ENCODE assay signal across 23 mouse cellular contexts in genomic region chr6:45290154-45290553, GRCm38 (mm10).
A peak's percentile ranks its signal among the peaks of the same experiment; 100 is the strongest.
DNase-seq lines count a peak whose midpoint lies in the region; ATAC-seq and TF ChIP-seq lines count a peak whose summit lies in the region.
"Had no signal": no experiment of that assay in that cellular context is flagged by ENCODE, and none has a peak within 500 bp of the region (broad histone marks: within the 10 kb centered on the region; RNA-seq: fewer than 3 reads in every experiment).

No protein-coding gene starts in this region.

- peak; percentile 15 for DNase-seq in forebrain, postnatal 0 days
- peak; percentile 0 for DNase-seq in lung, postnatal 25 days (ENCODE audit: low spot score)
- DNase-seq in lung, adult 2 months, result no peak
- DNase-seq in gastrocnemius, adult 2 months, result peak; percentile 47
- peak; percentile 43 for DNase-seq in skeletal muscle tissue, adult 2 months (ENCODE audit: low read depth, low spot score)
- DNase-seq: adrenal gland, postnatal 14 days; cerebellum, adult 11-12 months; cerebellum, postnatal 36 days; heart, adult 18-20 months; heart, postnatal 36 days; layer of hippocampus, postnatal 36 days; liver; thymus, postnatal 25 days had no signal

- no peaks in the 10 kb centered on the region for H3K36me3 ChIP-seq in forebrain, postnatal 0 days (ENCODE audit: insufficient read depth)
- no peaks in the 10 kb centered on the region for H3K36me3 ChIP-seq in forebrain, embryonic 12.5 days (replicated peaks)
- no peaks in the 10 kb centered on the region for H3K36me3 ChIP-seq in kidney, embryonic 16.5 days (ENCODE audit: insufficient read depth, low read length)
- H3K36me3 ChIP-seq: heart, embryonic 13.5 days; midbrain, embryonic 15.5 days; neural tube, embryonic 15.5 days had no signal

- no peak for TF ChIP-seq POLR2A in lung, adult 2 months (IDR thresholded peaks at IDR 0.05; ENCODE audit: borderline replicate concordance, extremely low read depth, low read depth, low read length)

- H3K27me3 ChIP-seq in forebrain, postnatal 0 days (ENCODE audit: insufficient read depth, low read length), result no peaks in the 10 kb centered on the region
- H3K27me3 ChIP-seq in forebrain, embryonic 12.5 days, result no peaks in the 10 kb centered on the region
- no peaks in the 10 kb centered on the region for H3K27me3 ChIP-seq in kidney, embryonic 16.5 days (ENCODE audit: insufficient read depth, low read length)
- H3K27me3 ChIP-seq: CH12.LX; forebrain, embryonic 13.5 days; heart, embryonic 13.5 days; midbrain, embryonic 15.5 days; neural tube, embryonic 15.5 days had no signal

- no peak overlapping the region for H3K4me3 ChIP-seq in forebrain, postnatal 0 days (ENCODE audit: low read depth, low read length)
- H3K4me3 ChIP-seq in forebrain, embryonic 12.5 days (replicated peaks), result no peak overlapping the region
- H3K4me3 ChIP-seq in lung, adult 2 months (replicated peaks; ENCODE audit: extremely low read depth, low read depth, low read length), result no peak overlapping the region
- H3K4me3 ChIP-seq in gastrocnemius, adult 2 months, result no peak overlapping the region
- H3K4me3 ChIP-seq in kidney, embryonic 16.5 days (ENCODE audit: low read length), result no peak overlapping the region
- H3K4me3 ChIP-seq: forebrain, embryonic 13.5 days; heart, embryonic 13.5 days; midbrain, embryonic 15.5 days; neural tube, embryonic 15.5 days had no signal

- ATAC-seq in forebrain, postnatal 0 days, result no peak
- no peak for ATAC-seq in forebrain, embryonic 12.5 days (ENCODE audit: low FRiP score)
- ATAC-seq in kidney, embryonic 16.5 days (ENCODE audit: low FRiP score, low TSS enrichment), result no peak
- ATAC-seq: forebrain, embryonic 13.5 days; hindbrain, embryonic 16.5 days; intestine, postnatal 0 days; midbrain, embryonic 15.5 days had no signal

- no peak overlapping the region for H3K27ac ChIP-seq in forebrain, postnatal 0 days (ENCODE audit: low read depth, low read length)
- no peak overlapping the region for H3K27ac ChIP-seq in forebrain, embryonic 12.5 days
- no peak overlapping the region for H3K27ac ChIP-seq in gastrocnemius, adult 2 months
- H3K27ac ChIP-seq in kidney, embryonic 16.5 days (ENCODE audit: low read length), result no peak overlapping the region
- H3K27ac ChIP-seq: forebrain, embryonic 13.5 days; heart, embryonic 13.5 days; kidney, postnatal 0 days; midbrain, embryonic 15.5 days; neural tube, embryonic 15.5 days had no signal

- H3K4me1 ChIP-seq in forebrain, postnatal 0 days (ENCODE audit: insufficient read depth), result no peaks in the 10 kb centered on the region
- H3K4me1 ChIP-seq in forebrain, embryonic 12.5 days, result no peaks in the 10 kb centered on the region
- no peaks in the 10 kb centered on the region for H3K4me1 ChIP-seq in lung, adult 2 months (ENCODE audit: control insufficient read depth, insufficient read depth, low read length)
- H3K4me1 ChIP-seq in kidney, embryonic 16.5 days (ENCODE audit: insufficient read depth, low read length), result no peaks in the 10 kb centered on the region
- H3K4me1 ChIP-seq: forebrain, embryonic 13.5 days; heart, embryonic 13.5 days; midbrain, embryonic 15.5 days had no signal

- 89% methylated on average over 1 of the region's 1 CpGs for WGBS in forebrain, postnatal 0 days
- 93% methylated on average over 1 of the region's 1 CpGs for WGBS in forebrain, embryonic 12.5 days
- 62% methylated on average over 1 of the region's 1 CpGs for WGBS in lung, adult 2 months
- WGBS in kidney, embryonic 16.5 days, result 70% methylated on average over 1 of the region's 1 CpGs

- intact Hi-C loops in gastrocnemius, adult 2 months (cut with DNase I), result no loop called here

- H3K4me2 ChIP-seq in forebrain, postnatal 0 days (ENCODE audit: low read depth), result no peak overlapping the region
- no peak overlapping the region for H3K4me2 ChIP-seq in forebrain, embryonic 12.5 days
- no peak overlapping the region for H3K4me2 ChIP-seq in kidney, embryonic 16.5 days (replicated peaks; ENCODE audit: low read depth, low read length)
- H3K4me2 ChIP-seq: forebrain, embryonic 13.5 days; heart, embryonic 13.5 days; midbrain, embryonic 15.5 days; neural tube, embryonic 15.5 days had no signal

- TF ChIP-seq CTCF in forebrain, postnatal 0 days (IDR thresholded peaks at IDR 0.05; ENCODE audit: low read depth), result no peak
- no peak for TF ChIP-seq CTCF in lung, adult 2 months (IDR thresholded peaks at IDR 0.05; ENCODE audit: insufficient read depth, low read length)
- TF ChIP-seq CTCF in gastrocnemius, adult 2 months (IDR thresholded peaks at IDR 0.05), result no peak

- no peaks in the 10 kb centered on the region for H3K9me3 ChIP-seq in forebrain, postnatal 0 days (ENCODE audit: low read length)
- H3K9me3 ChIP-seq in forebrain, embryonic 12.5 days, result no peaks in the 10 kb centered on the region
- no peaks in the 10 kb centered on the region for H3K9me3 ChIP-seq in kidney, embryonic 16.5 days (ENCODE audit: low read length)
- H3K9me3 ChIP-seq: forebrain, embryonic 13.5 days; heart, embryonic 13.5 days; midbrain, embryonic 15.5 days; neural tube, embryonic 15.5 days had no signal

- no peak overlapping the region for H3K9ac ChIP-seq in forebrain, postnatal 0 days
- H3K9ac ChIP-seq in forebrain, embryonic 12.5 days, result no peak overlapping the region
- H3K9ac ChIP-seq in kidney, embryonic 16.5 days (replicated peaks; ENCODE audit: low read length), result no peak overlapping the region
- H3K9ac ChIP-seq: forebrain, embryonic 13.5 days; heart, embryonic 13.5 days; midbrain, embryonic 15.5 days; neural tube, embryonic 15.5 days had no signal
